Mouse (Mus musculus) liver, postnatal 0 days (tissue): ENCODE results near the gene Camkmt. TPM values are rescaled to one million over a fixed set of nuclear protein-coding genes. Genes with fewer than 3 reads are reported as not detected.
A peak's percentile ranks its signal among the peaks of the same experiment; 100 is the strongest.

Experiments
- ATAC-seq: fragments of 200-750 bp; cut with Nextera tagmentation; 2 replicates; pipeline ENCODE4 v1.8.0; 2017; ENCODE audit warnings: mild to moderate bottlenecking, moderate library complexity
- DNase-seq: peaks from one replicate; pipeline ENCODE4 v3.0.0-alpha.2; 2016
- H3K27ac ChIP-seq: fragments of 300-500 bp; sonication (generic); 2 replicates; pipeline ENCODE4 v1.5.1; 2014; ENCODE audit warnings: antibody characterized with exemption, moderate library complexity, mild to moderate bottlenecking, low read depth
- H3K27me3 ChIP-seq: fragments of 300-500 bp; sonication (generic); 2 replicates; pipeline ENCODE4 v1.6.1; 2014; ENCODE audit warnings: low read length, control low read depth, mixed read lengths; ENCODE audit not compliant: insufficient read depth
- H3K36me3 ChIP-seq: fragments of 300-500 bp; sonication (generic); replicated peaks from 2 replicates; pipeline ENCODE4 v1.6.1; 2014; ENCODE audit warnings: mild to moderate bottlenecking, control low read depth, low read length, moderate library complexity, mixed read lengths; ENCODE audit not compliant: insufficient read depth
- H3K4me1 ChIP-seq: fragments of 300-500 bp; sonication (generic); 2 replicates; pipeline ENCODE4 v1.6.1; 2014; ENCODE audit warnings: antibody characterized with exemption, mild to moderate bottlenecking, control low read depth; ENCODE audit not compliant: insufficient read depth
- H3K4me2 ChIP-seq: fragments of 300-500 bp; sonication (generic); 2 replicates; pipeline ENCODE4 v1.6.1; 2014; ENCODE audit warnings: low read depth, mild to moderate bottlenecking, low read length, moderate library complexity, mixed read lengths
- H3K4me3 ChIP-seq: fragments of 300-500 bp; sonication (generic); 2 replicates; pipeline ENCODE4 v1.5.1; 2014; ENCODE audit warnings: low read depth, low read length
- H3K9ac ChIP-seq: fragments of 300-500 bp; sonication (generic); replicated peaks from 2 replicates; pipeline ENCODE4 v1.6.1; 2014; ENCODE audit warnings: mild to moderate bottlenecking, moderate library complexity
- H3K9me3 ChIP-seq: fragments of 300-500 bp; sonication (generic); 2 replicates; pipeline ENCODE4 v1.6.1; 2016; ENCODE audit warnings: mild to moderate bottlenecking, control low read depth, low read length, mixed read lengths
- CTCF ChIP-seq: sonication (generic); IDR thresholded peaks from 2 replicates; pipeline ENCODE4 v1.5.1; 2016; ENCODE audit warnings: antibody characterized with exemption, low read depth
- EP300 ChIP-seq: IDR thresholded peaks from 2 replicates; pipeline ENCODE4 v1.6.1; 2016; ENCODE audit warnings: antibody characterized with exemption, low read depth, mild to moderate bottlenecking
- WGBS: fragments of 180-500 bp; shearing (Covaris S2); extraction: QIAGEN DNeasy Blood & Tissue Kit; methylation state at CpG from one replicate; pipeline ENCODE4 v1.1.7; 2014; ENCODE audit not compliant: insufficient replicate concordance; 5-methylcytosine and 5-hydroxymethylcytosine counted together
- polyA plus RNA-seq: library from polyadenylated mRNA; unstranded; fragments of >200 nt; fragmentation: Nextera tagmentation; extraction: Ambion mirVana; gene quantifications from 2 replicates; pipeline ENCODE4 v1.2.1, GENCODE M21; 2015

The Camkmt gene
- polyA plus RNA-seq, 1 experiment from 2014 or later = 1.4 TPM

DNA sequence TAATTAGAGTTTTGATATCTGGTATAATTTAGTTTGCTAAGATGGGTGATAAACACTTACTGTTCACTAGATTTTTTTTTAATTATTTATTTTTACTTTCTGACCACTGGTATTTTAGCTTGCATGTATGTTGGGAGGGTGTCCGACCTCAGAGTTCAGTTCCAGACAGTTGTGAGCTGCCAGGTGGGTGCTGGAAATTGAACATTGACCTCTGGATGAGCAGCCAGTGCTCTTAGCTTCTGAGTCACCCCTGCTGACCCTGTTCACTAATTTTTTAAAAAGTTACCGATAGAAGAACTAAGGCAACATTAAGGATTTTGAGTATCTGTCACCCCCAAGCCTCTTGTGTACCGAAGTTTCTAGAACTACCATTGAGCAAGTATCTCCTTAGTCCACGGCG, 42.0 kb upstream of the Camkmt start:
- no peak overlapping the region for H3K4me2 ChIP-seq
- no peak for ATAC-seq
- no peak for DNase-seq
- no peaks in the 10 kb centered on the region for H3K9me3 ChIP-seq
- H3K36me3 ChIP-seq = no peaks in the 10 kb centered on the region
- no peak overlapping the region for H3K9ac ChIP-seq
- no peak overlapping the region for H3K4me3 ChIP-seq
- no peaks in the 10 kb centered on the region for H3K27me3 ChIP-seq
- WGBS = 75% methylated on average over 5 of the region's 5 CpGs
- peaks cover 8% of the 10 kb centered on the region; the same call in 1 of the 2 replicates for H3K4me1 ChIP-seq
- no peak for TF ChIP-seq CTCF
- TF ChIP-seq EP300 = no peak
- no peak overlapping the region for H3K27ac ChIP-seq

DNA sequence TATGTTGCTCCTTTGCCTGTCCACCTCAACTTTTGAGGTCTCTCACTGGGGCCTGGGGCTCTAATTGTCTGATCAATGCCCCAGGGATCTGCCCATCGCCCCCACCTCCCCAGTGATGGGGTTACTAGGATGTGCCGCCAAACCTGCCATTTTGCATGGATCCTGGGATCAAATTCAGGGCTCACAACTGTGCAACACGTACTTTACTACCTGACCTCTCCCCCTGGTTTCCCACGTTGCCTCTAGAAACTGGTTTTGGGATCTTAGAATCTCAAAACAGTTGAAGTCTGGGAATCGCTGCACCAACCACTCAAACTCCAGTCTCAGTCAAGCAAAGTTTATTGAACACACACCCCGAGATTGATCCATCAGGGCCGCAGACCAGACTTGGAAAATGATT, 32.1 kb upstream of the Camkmt start:
- Histone ChIP-seq H3K4me2 (no peak overlapping the region), H3K9me3 (no peaks in the 10 kb centered on the region), H3K27ac (no peak overlapping the region), H3K27me3 (no peaks in the 10 kb centered on the region), H3K4me1 (no peaks in the 10 kb centered on the region), H3K9ac (no peak overlapping the region), H3K4me3 (no peak overlapping the region), H3K36me3 (peaks cover 8% of the 10 kb centered on the region)
- ATAC-seq (no peak), DNase-seq (no peak)
- WGBS = 80% methylated on average over 7 of the region's 7 CpGs
- TF ChIP-seq EP300 (no peak), CTCF (no peak)

DNA sequence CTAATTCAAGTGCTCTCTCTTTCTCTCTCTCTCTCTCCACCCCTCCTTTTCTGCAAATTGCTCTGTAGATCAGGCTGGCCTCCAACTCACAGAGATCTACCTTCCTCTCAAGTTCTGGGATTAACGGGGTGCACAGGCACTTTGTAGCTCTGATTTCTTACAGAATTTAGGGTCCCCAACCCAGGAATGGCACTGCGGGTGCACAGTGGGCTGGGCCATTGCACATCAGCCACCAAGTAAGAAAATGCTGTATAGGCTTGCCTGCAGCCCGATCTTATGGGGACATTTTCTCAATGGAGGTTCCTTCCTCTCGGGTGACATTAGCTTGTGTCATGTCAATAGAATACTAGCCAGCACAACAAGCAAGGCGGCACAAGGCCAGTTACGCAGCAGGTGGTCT, 31.2 kb upstream of the Camkmt start:
- H3K36me3 ChIP-seq = peaks cover 13% of the 10 kb centered on the region
- TF ChIP-seq EP300 (no peak), CTCF (no peak)
- H3K9ac ChIP-seq = no peak overlapping the region
- H3K27me3 ChIP-seq = no peaks in the 10 kb centered on the region
- no peaks in the 10 kb centered on the region for H3K9me3 ChIP-seq
- ATAC-seq (no peak), DNase-seq (no peak)
- H3K4me2 ChIP-seq = no peak overlapping the region
- no peak overlapping the region for H3K27ac ChIP-seq
- no peak overlapping the region for H3K4me3 ChIP-seq
- WGBS = 82% methylated on average over 6 of the region's 6 CpGs
- no peaks in the 10 kb centered on the region for H3K4me1 ChIP-seq

DNA sequence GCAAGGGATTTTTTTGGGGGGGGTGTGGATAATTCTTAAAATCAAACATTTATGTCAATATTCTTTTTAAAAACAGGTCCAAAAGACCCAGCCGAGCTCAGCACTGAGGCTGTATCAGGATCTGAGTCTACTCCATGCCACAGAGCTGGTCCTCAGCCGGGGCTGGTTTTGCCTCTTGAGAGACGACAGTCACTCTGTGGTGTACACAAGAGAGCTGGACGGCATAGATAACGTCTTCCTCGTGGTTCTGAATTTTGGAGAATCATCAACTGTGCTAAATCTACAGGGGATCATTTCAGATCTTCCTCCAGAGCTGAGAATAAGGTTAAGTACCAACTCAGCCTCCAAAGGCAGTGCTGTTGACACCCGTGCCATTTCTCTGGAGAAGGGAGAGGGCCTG, 26.8 kb upstream of the Camkmt start:
- Histone ChIP-seq H3K9me3 (no peaks in the 10 kb centered on the region), H3K36me3 (peaks cover 30% of the 10 kb centered on the region), H3K4me2 (no peak overlapping the region), H3K9ac (no peak overlapping the region), H3K4me1 (no peaks in the 10 kb centered on the region), H3K4me3 (no peak overlapping the region), H3K27me3 (no peaks in the 10 kb centered on the region), H3K27ac (no peak overlapping the region)
- ATAC-seq (no peak), DNase-seq (no peak)
- 61% methylated on average over 7 of the region's 7 CpGs for WGBS
- TF ChIP-seq EP300 (no peak), CTCF (no peak)

DNA sequence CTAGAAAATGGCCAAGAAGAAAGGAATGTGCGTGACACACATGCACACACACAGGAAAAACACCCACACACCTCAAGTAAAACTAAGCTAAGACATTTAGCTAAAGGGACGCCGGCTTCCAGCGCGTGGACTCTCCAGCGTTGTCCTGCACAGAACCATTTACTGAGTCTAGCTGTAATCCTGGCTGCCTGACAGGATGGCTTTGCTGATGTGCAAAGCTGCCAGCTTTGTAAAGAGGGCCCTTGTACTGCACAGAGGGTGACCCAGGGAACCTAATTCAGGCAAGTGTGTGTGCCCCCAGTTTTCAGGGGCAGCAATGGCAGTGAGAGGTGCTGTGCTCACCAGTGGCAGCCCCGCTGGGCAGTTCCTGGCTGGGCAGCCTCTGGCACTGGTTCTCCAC, 23.0 kb upstream of the Camkmt start:
- WGBS = 89% methylated on average over 7 of the region's 7 CpGs
- no peak overlapping the region for H3K9ac ChIP-seq
- H3K4me3 ChIP-seq = no peak overlapping the region
- H3K27ac ChIP-seq = no peak overlapping the region
- ATAC-seq = no peak
- TF ChIP-seq EP300 = no peak
- H3K36me3 ChIP-seq = peaks cover 32% of the 10 kb centered on the region
- DNase-seq = no peak
- no peak overlapping the region for H3K4me2 ChIP-seq
- H3K27me3 ChIP-seq = no peaks in the 10 kb centered on the region
- H3K9me3 ChIP-seq = no peaks in the 10 kb centered on the region
- H3K4me1 ChIP-seq = no peaks in the 10 kb centered on the region

DNA sequence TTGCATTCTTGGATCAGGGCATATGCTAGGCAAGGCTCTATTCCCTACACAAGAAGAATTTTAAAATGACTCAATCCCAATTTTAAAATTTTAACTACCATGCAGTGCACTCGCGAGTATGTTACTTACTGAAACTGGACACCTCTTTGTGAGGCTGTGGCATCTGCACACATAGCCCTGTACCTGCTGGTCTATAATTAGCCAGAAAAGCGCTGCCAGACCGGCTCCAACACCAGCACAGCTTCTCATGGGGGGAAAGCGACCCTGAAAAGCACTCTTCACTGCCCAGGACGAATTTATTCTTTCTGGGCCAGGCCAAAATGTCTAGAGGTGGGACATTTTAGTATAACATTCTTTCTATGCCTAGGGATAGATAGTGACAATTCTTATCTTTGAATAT, 19.7 kb upstream of the Camkmt start:
- no peaks in the 10 kb centered on the region for H3K4me1 ChIP-seq

DNA sequence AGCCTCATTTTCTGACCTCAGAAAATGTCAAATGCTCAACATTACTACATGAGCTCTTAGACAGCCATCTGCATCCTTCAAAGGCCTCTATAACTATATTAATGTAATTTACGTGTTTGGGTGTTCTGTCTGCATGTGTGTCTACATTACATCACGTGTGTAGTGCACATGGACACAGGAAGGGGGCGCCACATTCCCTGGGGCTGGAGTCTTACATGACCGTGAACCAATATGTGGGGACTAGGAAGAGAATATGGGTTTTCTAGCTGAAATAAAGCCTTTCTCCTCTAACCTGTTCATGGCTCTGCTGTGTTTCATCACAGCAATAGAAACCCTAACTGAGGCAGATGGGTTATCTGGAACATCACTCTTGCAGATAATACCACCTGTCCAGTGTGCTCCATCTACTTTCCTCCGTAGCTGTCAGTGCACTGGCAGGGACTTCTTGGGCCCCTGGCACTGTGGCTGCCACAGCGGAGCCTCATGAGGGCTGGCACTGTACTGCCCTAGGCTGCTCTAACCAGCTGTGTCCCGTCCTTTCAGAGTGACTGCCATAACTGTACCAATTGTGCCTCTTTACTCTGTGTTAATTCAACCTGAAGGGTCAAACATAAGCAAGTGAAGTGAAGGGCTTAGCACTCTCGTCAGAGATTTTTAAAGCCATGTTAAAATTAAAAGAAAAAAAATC, 19.1 kb upstream of the Camkmt start:
- ATAC-seq = no peak
- TF ChIP-seq EP300 (no peak), CTCF (peak; percentile 33; the same call in 1 of the 2 replicates)
- H3K4me3 ChIP-seq = no peak overlapping the region
- H3K9me3 ChIP-seq = no peaks in the 10 kb centered on the region
- DNase-seq = no peak
- no peak overlapping the region for H3K4me2 ChIP-seq
- H3K27ac ChIP-seq = no peak overlapping the region
- peaks cover 14% of the 10 kb centered on the region for H3K36me3 ChIP-seq
- no peaks in the 10 kb centered on the region for H3K4me1 ChIP-seq
- WGBS = 83% methylated on average over 8 of the region's 8 CpGs
- no peak overlapping the region for H3K9ac ChIP-seq
- H3K27me3 ChIP-seq = no peaks in the 10 kb centered on the region

More for the DNA sequence above, 19.7 kb upstream of the Camkmt start:
- H3K36me3 ChIP-seq = peaks cover 17% of the 10 kb centered on the region
- no peaks in the 10 kb centered on the region for H3K9me3 ChIP-seq
- 81% methylated on average over 6 of the region's 6 CpGs for WGBS
- no peak for TF ChIP-seq CTCF
- no peak for TF ChIP-seq EP300
- H3K27me3 ChIP-seq = no peaks in the 10 kb centered on the region
- no peak overlapping the region for H3K27ac ChIP-seq
- ATAC-seq (no peak), DNase-seq (no peak)
- no peak overlapping the region for H3K9ac ChIP-seq
- no peak overlapping the region for H3K4me3 ChIP-seq
- H3K4me2 ChIP-seq = no peak overlapping the region
